Mouse (Mus musculus) spleen, adult 2 months (tissue): ENCODE data around the gene Adgrb2. TPM values are rescaled to one million over a fixed set of nuclear protein-coding genes. Genes with fewer than 3 reads are reported as not detected.

ENCODE experiments used
- DNase-seq, 2 experiments: peaks; one replicate each; pipeline versions ENCODE4 v3.0.0 to v3.0.0-alpha.2; 2012 to 2021; ENCODE audit warnings: low spot score in 2 of 2, low read depth in 1 of 2
- H3K27ac ChIP-seq: fragments of 200-500 bp; 2 replicates; pipeline ENCODE4 v1.5.1; 2012; ENCODE audit warnings: low read length, inconsistent platforms; ENCODE audit not compliant: insufficient read depth
- H3K27me3 ChIP-seq: fragments of 200-500 bp; 2 replicates; pipeline ENCODE4 v1.6.1; 2012; ENCODE audit warnings: mild to moderate bottlenecking, moderate library complexity, low read length, inconsistent platforms; ENCODE audit not compliant: control insufficient read depth, insufficient read depth
- H3K36me3 ChIP-seq: fragments of 200-500 bp; 2 replicates; pipeline ENCODE4 v1.6.1; 2012; ENCODE audit warnings: mild to moderate bottlenecking, low read length, inconsistent platforms; ENCODE audit not compliant: control insufficient read depth, insufficient read depth
- H3K4me1 ChIP-seq: fragments of 200-500 bp; 2 replicates; pipeline ENCODE4 v1.6.1; 2011; ENCODE audit warnings: inconsistent platforms; ENCODE audit not compliant: control insufficient read depth, insufficient read depth, insufficient read length
- H3K4me3 ChIP-seq: fragments of 200-500 bp; 2 replicates; pipeline ENCODE4 v1.5.1; 2011; ENCODE audit warnings: mild to moderate bottlenecking, inconsistent platforms; ENCODE audit not compliant: insufficient read depth, insufficient read length; ENCODE audit errors: extremely low read depth
- CTCF ChIP-seq: fragments of 200-500 bp; IDR thresholded peaks from 2 replicates; pipeline ENCODE4 v1.5.1; 2011; ENCODE audit warnings: mild to moderate bottlenecking, inconsistent platforms; ENCODE audit not compliant: insufficient read depth, insufficient read length, insufficient replicate concordance; ENCODE audit errors: extremely low read depth
- POLR2A ChIP-seq: fragments of 200-500 bp; IDR thresholded peaks from 2 replicates; pipeline ENCODE4 v1.6.1; 2011; ENCODE audit warnings: low read depth, low read length, inconsistent platforms
- WGBS: fragments of 180-500 bp; shearing (Covaris S2); methylation state at CpG from one replicate; pipeline ENCODE4 v1.1.7; 2018; 5-methylcytosine and 5-hydroxymethylcytosine counted together
- polyA plus RNA-seq: library from polyadenylated mRNA; depleted of rRNA; stranded (reverse); fragments of >200 nt; gene quantifications from 2 replicates; pipeline ENCODE4 v1.2.3, GENCODE M21; 2012

Gene Adgrb2
- polyA plus RNA-seq, 1 experiment: 6.4 TPM

GRCm38 (mm10) chr4:129985671-129986441 is 1.2 kb downstream of the Adgrb2 start:
- TF ChIP-seq POLR2A: no peak
- 0 out of 2 replicates have a peak, but pooled peaks have one; percentile 8 for TF ChIP-seq CTCF
- Histone ChIP-seq H3K4me1 (peaks cover 29% of the 10 kb centered on the region), H3K27ac (no peak overlapping the region), H3K4me3 (peak overlapping the region; percentile 33; the same call in 1 of the 2 replicates), H3K36me3 (no peaks in the 10 kb centered on the region), H3K27me3 (peaks cover 37% of the 10 kb centered on the region)
- 2% methylated on average over 57 of the region's 58 CpGs for WGBS
- peak in 1 of 2 experiments; percentile 47 for DNase-seq

- Histone ChIP-seq H3K4me3 (peak overlapping the region; percentile 51; the same call in 1 of the 2 replicates), H3K27ac (no peak overlapping the region)
Measured at GRCm38 (mm10) chr4:129987825-129988504, 3.3 kb downstream of the Adgrb2 start.

GRCm38 (mm10) chr4:129989925-129990324 is 5.3 kb downstream of the Adgrb2 start:
- DNase-seq: no peak
- H3K36me3 ChIP-seq: no peaks in the 10 kb centered on the region
- WGBS: 89% methylated on average over 4 of the region's 4 CpGs
- H3K27ac ChIP-seq: no peak overlapping the region
- H3K4me3 ChIP-seq: no peak overlapping the region
- peaks cover 26% of the 10 kb centered on the region for H3K27me3 ChIP-seq
- no peak for TF ChIP-seq POLR2A
- peaks cover 23% of the 10 kb centered on the region for H3K4me1 ChIP-seq

More at GRCm38 (mm10) chr4:129987825-129988504, 3.3 kb downstream of the Adgrb2 start:
- TF ChIP-seq CTCF (no peak), POLR2A (no peak)
- no peaks in the 10 kb centered on the region for H3K36me3 ChIP-seq
- WGBS: 4% methylated on average over 52 of the region's 53 CpGs
- peaks cover 33% of the 10 kb centered on the region for H3K27me3 ChIP-seq
- H3K4me1 ChIP-seq: peaks cover 29% of the 10 kb centered on the region
- peak in 1 of 2 experiments; percentile 37 for DNase-seq

GRCm38 (mm10) chr4:129992720-129993119 is 8.1 kb downstream of the Adgrb2 start:
- peaks cover 3% of the 10 kb centered on the region; the same call in 1 of the 2 replicates for H3K4me1 ChIP-seq
- no peaks in the 10 kb centered on the region for H3K36me3 ChIP-seq
- no peak for TF ChIP-seq CTCF
- no peak for TF ChIP-seq POLR2A
- H3K4me3 ChIP-seq: no peak overlapping the region
- H3K27ac ChIP-seq: no peak overlapping the region
- no peak for DNase-seq
- WGBS: 85% methylated on average over 16 of the region's 16 CpGs
- H3K27me3 ChIP-seq: peaks cover 6% of the 10 kb centered on the region

GRCm38 (mm10) chr4:129993213-129993612 is 8.5 kb downstream of the Adgrb2 start:
- DNase-seq: no peak
- Histone ChIP-seq H3K27ac (no peak overlapping the region), H3K4me1 (peaks cover under 1% of the 10 kb centered on the region; the same call in 1 of the 2 replicates), H3K4me3 (no peak overlapping the region), H3K27me3 (peaks cover 1% of the 10 kb centered on the region; the same call in 1 of the 2 replicates), H3K36me3 (no peaks in the 10 kb centered on the region)
- 88% methylated on average over 5 of the region's 5 CpGs for WGBS
- TF ChIP-seq CTCF (no peak), POLR2A (no peak)

- no peak for DNase-seq
- H3K4me1 ChIP-seq: no peaks in the 10 kb centered on the region
- H3K4me3 ChIP-seq: no peak overlapping the region
- H3K36me3 ChIP-seq: no peaks in the 10 kb centered on the region
- no peak overlapping the region for H3K27ac ChIP-seq
- TF ChIP-seq POLR2A (no peak), CTCF (no peak)
- H3K27me3 ChIP-seq: no peaks in the 10 kb centered on the region
- WGBS: 91% methylated on average over 16 of the region's 16 CpGs
Measured at GRCm38 (mm10) chr4:129993944-129994695, 9.4 kb downstream of the Adgrb2 start.
